Mouse (Mus musculus) gastrocnemius, postnatal 10 days (tissue): ENCODE measurements around the gene Bmt2. TPM values are rescaled to one million over a fixed set of nuclear protein-coding genes. Genes with fewer than 3 reads are reported as not detected.

ENCODE experiments used
- DNase-seq: peaks from one replicate; pipeline ENCODE4 v3.0.0; 2021; ENCODE audit warnings: mixed read lengths
- total RNA-seq, 2 experiments: library from RNA; stranded (reverse); gene quantifications; 2 replicates each; pipeline ENCODE4 v1.2.3; 2021

Gene Bmt2
- total RNA-seq, 2 experiments from 2014 or later: 8.0 to 8.9 TPM

DNA sequence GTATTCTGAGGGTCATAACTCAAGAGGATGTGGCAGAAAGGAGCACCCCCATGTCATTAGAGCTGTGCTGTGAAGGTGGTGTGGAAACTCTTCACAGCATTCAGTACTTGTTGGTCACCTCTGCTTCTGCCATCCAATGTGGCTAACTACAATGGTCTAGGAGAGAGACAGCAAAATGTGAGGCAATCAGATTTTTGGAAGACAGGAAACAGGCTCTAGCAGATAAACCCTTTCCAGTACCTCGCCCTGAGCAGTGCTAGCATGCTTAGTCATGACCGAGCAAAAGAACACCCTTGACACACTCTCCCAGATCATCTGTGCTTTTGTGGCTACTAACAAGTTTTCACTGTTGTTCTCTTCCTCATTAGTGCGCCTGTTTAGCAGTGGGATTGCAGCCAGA, 60.7 kb downstream of the Bmt2 start:
- no peak for DNase-seq

DNA sequence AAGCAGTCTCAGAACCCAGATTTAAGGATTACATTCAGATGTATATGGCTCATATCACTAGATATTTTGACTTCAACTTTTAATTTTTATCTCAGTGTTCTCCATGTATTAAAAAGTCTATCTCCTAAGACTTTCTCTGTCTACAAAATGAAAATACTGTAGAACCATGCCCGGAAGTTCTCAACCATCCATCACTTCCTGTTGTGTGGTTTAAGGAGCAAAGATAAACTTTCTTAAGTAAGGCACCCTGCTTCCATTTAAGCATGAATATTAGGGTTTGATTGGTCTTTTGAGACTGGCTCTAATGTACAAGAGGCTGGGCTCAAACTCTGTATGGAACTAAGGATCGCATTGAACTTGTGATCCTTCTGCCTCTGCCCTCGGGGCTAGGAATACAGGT, 63.2 kb downstream of the Bmt2 start:
- no peak for DNase-seq

DNA sequence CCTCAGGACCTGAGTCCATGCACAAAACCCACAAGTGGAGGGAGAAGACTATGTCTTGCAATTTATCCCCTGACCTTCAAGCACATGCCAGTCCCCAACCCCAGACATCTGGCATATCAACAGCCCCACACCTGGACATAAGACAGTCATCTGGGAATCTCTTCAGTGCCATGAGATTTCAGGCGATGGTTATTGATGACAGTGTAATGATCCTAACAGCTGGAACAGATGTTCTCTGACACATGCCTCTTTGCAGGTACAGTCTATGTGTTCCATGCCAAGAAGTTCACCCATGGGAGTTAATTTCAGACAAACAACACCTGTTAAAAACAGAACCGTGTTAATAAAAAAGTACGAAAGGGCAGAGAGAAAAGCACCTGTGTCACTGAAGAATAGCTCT, 64.1 kb downstream of the Bmt2 start:
- no peak for DNase-seq

DNA sequence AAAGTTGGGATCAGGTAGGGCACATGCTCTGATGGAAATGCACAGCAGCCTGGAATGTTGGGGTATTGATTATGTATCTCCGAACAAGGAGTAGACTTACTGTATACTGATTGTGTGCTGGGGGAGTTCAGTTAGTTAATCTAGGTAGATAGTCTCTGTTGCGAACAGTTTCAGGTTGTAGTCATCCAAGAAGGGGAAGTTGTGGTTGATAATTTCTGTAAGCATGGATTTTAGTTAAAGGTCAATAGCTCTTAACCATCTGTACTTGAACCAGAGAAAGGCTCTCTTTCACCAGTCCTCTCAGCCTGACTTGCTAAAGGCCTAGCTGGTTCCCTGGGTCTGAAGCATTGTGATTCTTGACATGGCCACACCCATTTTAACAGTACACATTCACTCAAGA, 66.9 kb downstream of the Bmt2 start:
- DNase-seq: no peak

GRCm38 (mm10) chr6:13609353-13610140, 68.2 kb downstream of the Bmt2 start:
- DNase-seq: no peak

DNA sequence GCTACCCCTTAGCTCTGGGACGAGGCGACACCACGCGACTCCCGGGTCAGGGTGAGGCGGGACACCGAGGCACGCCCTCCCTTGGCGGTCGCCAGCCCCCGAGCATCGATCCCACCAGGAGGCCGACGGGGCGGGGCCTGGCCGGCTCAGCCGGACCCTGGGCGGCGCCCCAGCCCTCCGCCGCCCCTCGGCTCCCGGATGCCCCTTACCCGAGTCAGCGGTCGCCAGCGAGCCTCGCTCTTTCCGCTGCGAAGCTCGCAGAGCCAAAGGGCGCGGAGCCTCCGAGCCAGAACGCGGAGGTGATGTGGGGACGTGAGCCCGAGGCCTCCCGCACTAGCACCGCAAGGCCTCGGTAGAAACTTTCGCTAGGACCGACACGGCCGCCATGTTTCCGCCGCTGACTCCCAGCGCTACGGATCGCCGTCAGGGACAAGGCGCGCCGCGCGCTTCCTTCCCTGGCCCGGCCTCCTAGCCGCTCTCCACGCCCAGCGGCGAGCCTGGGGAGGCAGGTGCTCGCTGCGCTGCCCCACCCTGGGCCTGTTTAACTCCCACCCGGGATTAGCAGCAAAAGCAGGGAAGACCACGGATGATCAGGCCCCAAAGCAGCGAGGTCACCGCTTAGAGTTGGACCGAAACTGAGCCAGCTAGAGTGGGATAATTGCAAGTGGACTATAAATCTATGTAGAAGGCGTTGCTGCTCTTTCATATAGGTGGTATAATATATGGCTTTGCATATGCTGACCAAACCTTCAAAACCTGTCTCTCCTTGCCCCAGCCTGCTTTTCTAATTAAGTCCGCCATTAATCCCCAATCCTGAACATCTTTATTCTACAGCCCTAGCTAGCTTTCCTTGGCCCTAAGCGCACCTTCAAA, 69.9 kb downstream of the Bmt2 start, which contains the start of gene Tmem168:
Tmem168 (minus strand) TSS at position 480 of the 873 bp plus-strand sequence.
- DNase-seq: peak; percentile 95

GRCm38 (mm10) chr6:13606921-13607620, 70.7 kb downstream of the Bmt2 start:
- no peak for DNase-seq

DNA sequence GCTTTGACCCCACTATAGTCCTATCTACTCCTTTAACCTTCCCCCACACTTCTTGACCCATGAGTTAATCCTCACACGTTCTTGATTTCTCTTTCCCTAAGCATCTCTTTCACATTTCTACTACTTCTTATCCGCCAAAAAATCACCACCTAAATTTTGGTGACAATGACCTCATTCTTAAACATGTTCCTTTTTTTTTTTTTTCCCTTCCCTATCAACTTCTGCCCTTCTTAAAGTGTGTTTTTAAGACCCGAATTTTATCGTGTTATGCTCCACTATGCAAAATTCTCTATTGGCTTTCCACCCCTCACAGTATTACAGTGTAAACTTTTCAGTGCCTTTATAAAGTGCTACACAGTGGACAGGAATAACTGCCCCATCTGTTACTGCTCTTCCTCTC, 71.4 kb downstream of the Bmt2 start:
- DNase-seq: no peak

DNA sequence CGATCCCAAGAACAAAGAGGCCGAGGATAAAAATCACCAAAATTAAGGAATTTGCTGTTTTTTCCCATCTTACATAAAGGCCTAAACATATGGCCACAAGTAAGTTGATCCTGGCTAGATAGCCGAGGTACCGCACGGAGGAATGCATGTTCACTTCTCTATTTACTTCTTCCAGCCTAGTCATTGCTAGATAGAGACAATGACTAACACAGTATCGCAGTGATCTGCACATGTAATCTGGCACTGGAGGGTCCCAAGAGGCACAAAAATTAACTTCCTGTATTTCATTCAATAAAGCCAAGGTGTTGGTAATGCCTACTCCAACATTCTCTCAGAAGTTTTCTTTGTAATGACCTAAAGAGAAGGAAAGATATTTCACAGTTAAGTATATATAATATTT, 74.6 kb downstream of the Bmt2 start:
- DNase-seq: no peak

DNA sequence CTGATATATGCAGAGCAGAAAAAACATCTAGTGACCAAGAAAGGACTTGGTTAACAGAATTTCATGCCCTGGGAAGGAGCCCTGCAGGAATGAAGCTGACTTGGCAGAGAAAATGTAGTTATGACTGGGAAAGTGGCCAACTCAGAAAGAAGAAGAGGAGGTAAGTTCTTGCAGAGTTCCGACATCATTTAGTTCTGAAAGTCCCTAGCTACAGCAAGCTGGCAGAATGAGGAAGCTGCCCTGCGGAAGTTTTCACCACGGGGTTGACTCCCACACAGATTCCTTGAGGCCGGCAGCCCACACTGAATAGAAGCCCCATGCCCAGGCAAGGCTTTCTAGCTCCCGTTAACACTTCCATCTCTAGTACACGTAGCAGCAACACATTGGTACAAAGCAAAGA, 76.2 kb downstream of the Bmt2 start:
- DNase-seq: no peak

DNA sequence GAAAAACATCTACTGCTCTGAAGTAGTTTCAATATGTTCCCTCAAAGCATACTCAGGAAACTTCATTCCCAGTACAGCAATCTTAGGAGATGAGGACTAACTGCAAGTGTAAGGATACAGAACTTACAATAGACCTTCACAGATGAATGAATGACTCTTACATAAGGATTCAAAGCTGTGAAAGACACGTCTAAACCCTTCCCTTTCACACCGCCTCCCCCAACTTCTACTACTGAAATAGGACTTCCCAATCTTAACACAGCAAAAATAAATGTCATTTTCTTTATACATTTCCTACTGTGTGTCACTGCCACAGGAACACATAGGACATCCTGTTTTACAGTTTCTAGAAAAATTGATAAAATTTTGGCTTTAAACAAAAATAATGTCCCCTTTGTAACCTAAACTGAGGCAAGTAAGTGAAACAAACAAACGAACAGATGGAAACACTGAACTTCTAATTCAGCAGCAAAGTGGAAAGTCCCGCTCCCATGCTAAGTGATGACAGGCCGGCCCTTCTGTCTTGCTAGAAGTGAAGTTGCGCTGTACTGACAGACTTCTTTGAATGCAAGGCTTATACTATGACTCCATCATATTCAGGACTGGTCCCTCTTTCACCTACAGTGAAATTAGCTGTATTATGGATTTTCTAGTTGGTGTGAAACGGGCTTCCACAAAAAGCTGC, 79.4 kb downstream of the Bmt2 start:
- DNase-seq: no peak

DNA sequence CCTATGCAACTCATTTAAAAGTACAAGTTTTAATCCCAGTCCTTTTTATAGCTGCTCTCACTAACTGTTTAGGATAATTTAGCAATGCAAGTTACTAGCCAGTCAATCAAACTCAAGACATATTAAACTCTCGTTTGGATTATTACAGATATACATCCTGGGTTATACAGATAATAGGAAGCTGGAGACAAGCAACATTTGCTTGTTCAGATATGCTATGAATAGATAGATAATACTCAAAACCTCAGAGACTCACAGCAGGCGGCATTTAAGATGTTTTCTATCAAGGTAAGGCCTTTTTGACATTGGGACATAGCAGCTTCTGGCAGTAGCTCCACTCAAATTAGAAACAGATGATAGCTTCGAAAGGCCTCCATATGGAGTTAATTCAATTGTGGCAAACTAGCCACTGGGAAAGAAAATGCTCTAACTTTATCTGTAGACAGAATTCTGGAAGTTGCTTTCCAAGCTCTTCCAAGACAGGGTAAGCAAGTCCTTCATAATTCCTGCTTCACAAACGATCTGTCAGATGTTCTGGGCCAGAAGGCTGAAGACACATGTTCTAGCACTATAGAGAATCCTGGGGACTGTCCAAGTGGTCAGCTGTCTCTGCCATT, 84.9 kb downstream of the Bmt2 start:
- no peak for DNase-seq

DNA sequence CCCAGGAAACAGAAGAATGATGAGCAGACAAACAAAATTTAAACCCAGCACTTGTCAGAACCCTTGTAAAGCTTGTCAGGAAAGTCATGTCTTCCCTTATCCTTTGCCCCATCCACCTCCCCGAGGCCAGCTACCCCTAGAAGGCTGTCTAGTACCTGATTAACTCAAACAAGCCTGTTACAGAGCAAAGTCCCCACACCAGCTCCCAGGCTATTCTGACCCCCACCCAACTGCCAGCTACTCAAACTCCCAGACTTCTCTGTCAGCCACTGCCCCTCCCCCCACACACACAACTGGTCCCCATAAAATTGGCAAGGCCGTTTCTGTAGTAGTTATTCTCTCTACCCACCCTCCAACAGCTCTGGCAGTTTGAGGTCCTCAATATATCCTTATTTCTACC, 91.2 kb downstream of the Bmt2 start:
- no peak for DNase-seq

GRCm38 (mm10) chr6:13586154-13586553, 91.6 kb downstream of the Bmt2 start:
- DNase-seq: no peak

GRCm38 (mm10) chr6:13584788-13585187, 93.0 kb downstream of the Bmt2 start:
- DNase-seq: no peak

GRCm38 (mm10) chr6:13582075-13582474, 95.7 kb downstream of the Bmt2 start:
- DNase-seq: no peak

Other genes with a start within 250 kb of the Bmt2 start
- 10 to 100 TPM; 12.1 to 14.5 TPM for gene Tmem168, start 69.9 kb downstream of the Bmt2 start, total RNA-seq
- 1 to 10 TPM; 1.0 to 1.2 TPM for gene Gpr85, start 162.0 kb upstream of the Bmt2 start, total RNA-seq
- gene 2610001J05Rik, start 193.6 kb upstream of the Bmt2 start, total RNA-seq: 10 to 100 TPM; 30.0 to 33.2 TPM